Mouse (Mus musculus) bone marrow macrophage, adult 2 months (primary cell): Measurements from ENCODE around the gene Pde6h. TPM values are rescaled to one million over a fixed set of nuclear protein-coding genes. Genes with fewer than 3 reads are reported as not detected.

Source experiments
- H3K27ac ChIP-seq: 2 replicates; pipeline ENCODE4 v1.5.1; 2012; ENCODE audit warnings: low read depth, low read length; ENCODE audit not compliant: insufficient read depth
- H3K4me1 ChIP-seq: 2 replicates; pipeline ENCODE4 v1.6.1; 2012; ENCODE audit warnings: low read length; ENCODE audit not compliant: control insufficient read depth, insufficient read depth
- H3K4me3 ChIP-seq: 2 replicates; pipeline ENCODE4 v1.5.1; 2012; ENCODE audit warnings: mild to moderate bottlenecking, low read length, moderate library complexity; ENCODE audit not compliant: insufficient read depth
- CTCF ChIP-seq: IDR thresholded peaks from 2 replicates; pipeline ENCODE4 v1.5.1; 2012; ENCODE audit warnings: low read depth, mild to moderate bottlenecking, low read length, moderate library complexity
- POLR2A ChIP-seq: IDR thresholded peaks from 2 replicates; pipeline ENCODE4 v1.6.1; 2012; ENCODE audit warnings: mild to moderate bottlenecking, low read depth, low read length, borderline replicate concordance
- polyA plus RNA-seq: library from polyadenylated mRNA; stranded (reverse); fragments of >200 nt; gene quantifications from 2 replicates; pipeline ENCODE4 v1.2.4, GENCODE M21; 2012; ENCODE audit not compliant: missing spikeins, insufficient read depth, insufficient read length

Pde6h gene
- polyA plus RNA-seq, 1 experiment = 1.1 TPM

DNA sequence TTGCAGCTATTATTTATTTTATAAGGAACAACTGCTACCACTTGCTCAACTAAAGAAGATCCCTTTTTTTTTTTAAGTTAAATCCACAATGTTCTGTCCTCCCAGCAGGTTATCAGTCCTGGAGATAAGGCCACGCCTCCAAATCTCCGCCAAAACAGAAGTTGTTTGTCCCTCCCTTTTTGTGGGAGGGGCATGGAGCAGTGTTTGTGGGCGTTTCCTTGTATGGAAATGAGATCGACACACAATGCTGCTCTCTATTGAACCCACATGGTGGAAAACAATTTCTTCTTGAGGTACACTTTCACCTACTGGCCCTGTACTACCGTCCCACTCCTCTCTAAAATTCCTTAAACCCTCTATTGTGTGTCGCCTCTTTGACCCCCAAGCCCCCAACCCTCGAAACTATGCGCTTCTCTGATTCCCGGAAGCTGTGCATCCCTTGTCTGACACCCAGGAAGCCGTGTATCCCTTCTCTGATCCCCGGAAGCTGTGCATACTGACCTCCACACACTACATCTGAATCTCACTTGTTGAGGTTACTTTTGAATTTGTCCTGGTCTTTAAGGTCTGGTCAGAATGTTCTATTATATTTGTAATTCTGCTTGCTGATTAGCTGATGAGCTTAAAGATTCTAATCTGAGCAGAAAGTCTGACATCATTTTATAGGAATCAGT is 66.3 kb downstream of the Pde6h start:
- H3K27ac ChIP-seq = no peak overlapping the region
- H3K4me3 ChIP-seq = no peak overlapping the region
- peaks cover 12% of the 10 kb centered on the region for H3K4me1 ChIP-seq
- TF ChIP-seq POLR2A (no peak), CTCF (no peak)

DNA sequence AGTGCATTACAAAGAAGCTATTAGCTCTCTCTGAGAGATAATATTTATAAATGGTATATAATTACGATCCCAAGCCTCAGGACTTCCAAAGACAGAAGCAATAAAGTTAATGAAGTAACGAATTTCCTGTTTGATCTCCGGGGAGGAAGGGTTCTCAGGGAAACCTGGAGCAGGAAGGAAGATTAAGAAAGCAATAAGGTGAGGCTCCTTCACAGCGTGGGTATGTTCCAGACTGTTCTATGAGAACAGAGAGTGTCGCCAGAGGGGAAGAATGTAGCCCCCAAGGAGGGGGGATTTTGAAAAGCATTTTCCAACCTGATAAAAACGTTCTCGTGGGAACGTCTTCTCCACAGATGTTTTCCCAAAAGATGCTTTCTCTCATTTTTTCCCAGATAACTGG is 66.9 kb downstream of the Pde6h start:
- H3K4me1 ChIP-seq = peaks cover 12% of the 10 kb centered on the region
- H3K27ac ChIP-seq = no peak overlapping the region
- TF ChIP-seq CTCF (no peak), POLR2A (no peak)
- H3K4me3 ChIP-seq = no peak overlapping the region

DNA sequence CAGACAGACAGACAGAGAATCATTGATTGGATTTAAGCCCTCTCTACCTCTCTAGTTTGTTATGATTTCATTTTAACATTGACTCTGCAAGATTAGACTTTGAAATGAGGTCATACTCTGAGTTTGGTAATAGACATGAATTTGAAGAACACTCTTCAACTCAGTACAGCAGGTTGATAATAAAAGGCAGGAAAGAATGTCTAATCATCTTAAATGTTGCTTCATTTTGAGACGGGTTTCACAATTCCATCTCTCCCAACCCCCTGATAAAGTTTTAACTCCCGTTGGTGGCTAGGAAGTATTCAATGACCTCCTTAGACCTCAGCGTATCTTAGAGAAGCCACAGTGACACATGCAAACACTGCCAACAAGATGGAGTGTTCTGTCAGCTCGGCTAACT is 69.9 kb downstream of the Pde6h start:
- H3K4me1 ChIP-seq = peaks cover 5% of the 10 kb centered on the region
- H3K27ac ChIP-seq = no peak overlapping the region
- no peak for TF ChIP-seq POLR2A
- TF ChIP-seq CTCF = no peak
- H3K4me3 ChIP-seq = no peak overlapping the region

- no peaks in the 10 kb centered on the region for H3K4me1 ChIP-seq
- no peak overlapping the region for H3K27ac ChIP-seq
- H3K4me3 ChIP-seq = no peak overlapping the region
- TF ChIP-seq CTCF = no peak
- TF ChIP-seq POLR2A = no peak
These were observed 71.9 kb downstream of the Pde6h start for GRCm38 (mm10) chr6:136995533-136995932.

GRCm38 (mm10) chr6:136996336-136996735 is 72.7 kb downstream of the Pde6h start:
- no peak for TF ChIP-seq POLR2A
- no peak for TF ChIP-seq CTCF
- no peaks in the 10 kb centered on the region for H3K4me1 ChIP-seq
- H3K27ac ChIP-seq = no peak overlapping the region
- no peak overlapping the region for H3K4me3 ChIP-seq

GRCm38 (mm10) chr6:136998181-136998580 is 74.5 kb downstream of the Pde6h start:
- Histone ChIP-seq H3K27ac (no peak overlapping the region), H3K4me1 (no peaks in the 10 kb centered on the region), H3K4me3 (no peak overlapping the region)
- TF ChIP-seq CTCF (no peak), POLR2A (no peak)

DNA sequence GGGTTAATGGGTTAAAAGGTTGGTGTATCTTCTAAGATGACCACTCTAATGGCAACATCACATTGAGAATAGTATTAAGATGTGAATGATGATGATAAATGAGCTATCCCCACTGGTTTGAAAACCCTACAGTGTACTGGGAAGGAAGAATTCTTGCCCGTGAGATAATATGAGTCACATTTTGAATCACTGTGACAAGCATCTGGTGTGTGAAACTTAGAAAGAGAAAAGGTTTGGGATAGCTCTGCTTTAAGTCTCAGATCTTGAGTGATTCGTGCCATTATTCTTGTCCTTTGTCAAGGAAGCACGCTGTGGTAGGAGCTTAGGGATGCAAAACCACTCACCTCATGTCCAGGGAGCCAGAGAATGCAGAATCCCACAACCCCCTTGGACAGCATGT is 75.4 kb downstream of the Pde6h start:
- Histone ChIP-seq H3K27ac (no peak overlapping the region), H3K4me1 (no peaks in the 10 kb centered on the region), H3K4me3 (no peak overlapping the region)
- no peak for TF ChIP-seq CTCF
- no peak for TF ChIP-seq POLR2A

DNA sequence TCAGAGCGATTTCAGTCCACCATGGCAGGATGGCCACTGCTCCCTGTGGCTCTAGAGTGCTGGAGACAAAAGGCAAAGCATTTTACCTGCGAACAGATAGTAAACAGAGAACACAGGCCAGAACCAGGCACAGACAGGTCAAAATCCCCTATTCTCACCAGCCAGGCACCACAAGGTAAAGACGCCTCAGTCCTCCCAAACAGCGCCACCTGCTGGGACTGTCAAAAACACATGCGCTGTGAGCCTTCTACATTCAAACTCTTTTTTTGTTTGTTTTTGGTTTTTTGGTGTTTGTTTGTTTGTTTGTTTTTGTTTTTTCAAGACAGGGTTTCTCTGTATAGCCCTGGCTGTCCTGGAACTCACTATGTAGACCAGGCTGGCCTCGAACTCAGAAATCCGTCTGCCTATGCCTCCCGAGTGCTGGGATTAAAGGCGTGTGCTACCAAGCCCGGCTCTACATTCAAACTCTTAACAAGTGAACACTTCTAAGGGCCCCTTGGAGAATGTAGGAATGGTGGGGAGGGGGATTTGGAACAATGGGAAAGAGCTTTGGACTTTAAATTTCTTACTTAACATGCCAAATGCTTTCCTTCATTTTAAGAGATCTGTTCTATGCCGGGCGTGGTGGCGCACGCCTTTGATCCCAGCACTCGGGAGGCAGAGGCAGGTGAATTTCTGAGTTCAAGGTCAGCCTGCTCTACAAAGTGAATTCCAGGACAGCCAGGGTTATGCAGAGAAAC is 76.2 kb downstream of the Pde6h start:
- H3K4me1 ChIP-seq = no peaks in the 10 kb centered on the region
- no peak overlapping the region for H3K27ac ChIP-seq
- no peak overlapping the region for H3K4me3 ChIP-seq
- TF ChIP-seq POLR2A (no peak), CTCF (no peak; the same call in 1 of the 2 replicates)

- Histone ChIP-seq H3K27ac (no peak overlapping the region), H3K4me3 (no peak overlapping the region), H3K4me1 (no peaks in the 10 kb centered on the region)
- TF ChIP-seq CTCF (no peak), POLR2A (no peak)
These were observed 77.1 kb downstream of the Pde6h start for GRCm38 (mm10) chr6:137000706-137001105.

GRCm38 (mm10) chr6:137001267-137002168 is 77.9 kb downstream of the Pde6h start:
- no peak for TF ChIP-seq CTCF

More at GRCm38 (mm10) chr6:137001267-137002168, 77.9 kb downstream of the Pde6h start:
- no peaks in the 10 kb centered on the region for H3K4me1 ChIP-seq
- H3K27ac ChIP-seq = no peak overlapping the region
- no peak overlapping the region for H3K4me3 ChIP-seq
